Mouse (Mus musculus): ENCODE data around the gene Ccdc86.
A peak's percentile ranks its signal among the peaks of the same experiment; 100 is the strongest.

GRCm38 (mm10) chr19:10907891-10908290 is 41.2 kb downstream of the Ccdc86 start:
- TF ChIP-seq CTCF (IDR thresholded peaks at IDR 0.05; ENCODE audit: extremely low read depth, insufficient read length, insufficient replicate concordance, low read depth, low read length) (peak; percentile 80; the same call in 1 of the 2 replicates), POLR2A (IDR thresholded peaks at IDR 0.05; ENCODE audit: low read depth, low read length) (no peak)

Data from small intestine, adult 2 months (tissue).